Mouse (Mus musculus) MEL (cell line): ENCODE data around the gene Pou5f1. TPM values are rescaled to one million over a fixed set of nuclear protein-coding genes. Genes with fewer than 3 reads are reported as not detected.

ENCODE experiments used
- DNase-seq: peaks from one replicate; pipeline ENCODE4 v3.0.0; 2011; ENCODE audit warnings: low read depth, low spot score
- H3K27ac ChIP-seq: 2 replicates; pipeline ENCODE4 v1.5.1; 2012; ENCODE audit warnings: low read depth, mild to moderate bottlenecking, control low read depth, low read length, moderate library complexity; ENCODE audit not compliant: control insufficient read depth
- H3K27me3 ChIP-seq, 2 experiments: fragments of 150-350 bp in 1 of 2; sonication (generic) in 1 of 2; 2 replicates each; pipeline ENCODE4 v1.6.1; 2012; ENCODE audit warnings: low read length in 2 of 2, mild to moderate bottlenecking in 2 of 2, improper control_type of control experiment in 1 of 2, moderate library complexity in 1 of 2; ENCODE audit not compliant: insufficient read depth in 2 of 2, control insufficient read depth in 1 of 2
- H3K36me3 ChIP-seq, 2 experiments: 2 replicates each; pipeline ENCODE4 v1.6.1; 2012 to 2014; ENCODE audit warnings: low read length in 2 of 2, improper control_type of control experiment in 1 of 2, inconsistent platforms in 1 of 2, mild to moderate bottlenecking in 1 of 2; ENCODE audit not compliant: insufficient read depth in 2 of 2, control insufficient read depth in 1 of 2
- H3K4me1 ChIP-seq, 2 experiments: fragments of 150-350 bp in 1 of 2; sonication (generic) in 1 of 2; 2 replicates each; pipeline ENCODE4 v1.6.1; 2012; ENCODE audit warnings: low read length in 2 of 2, improper control_type of control experiment in 1 of 2, mild to moderate bottlenecking in 1 of 2; ENCODE audit not compliant: insufficient read depth in 2 of 2, control insufficient read depth in 1 of 2
- H3K4me3 ChIP-seq, 2 experiments: fragments of 150-350 bp in 1 of 2; sonication (generic) in 1 of 2; 2 replicates each; pipeline ENCODE4 v1.5.1; 2012; ENCODE audit warnings: low read depth in 2 of 2, low read length in 2 of 2, mild to moderate bottlenecking in 2 of 2, moderate library complexity in 2 of 2, control low read depth in 1 of 2, improper control_type of control experiment in 1 of 2; ENCODE audit not compliant: control insufficient read depth in 1 of 2, insufficient read depth in 1 of 2
- H3K79me2 ChIP-seq: 2 replicates; pipeline ENCODE4 v1.6.1; 2012; ENCODE audit warnings: mild to moderate bottlenecking, low read length, moderate library complexity; ENCODE audit not compliant: control insufficient read depth, poor library complexity, insufficient read depth
- H3K9ac ChIP-seq: 2 replicates; pipeline ENCODE4 v1.6.1; 2012; ENCODE audit warnings: low read depth, mild to moderate bottlenecking, control low read depth, low read length, moderate library complexity; ENCODE audit not compliant: control insufficient read depth, poor library complexity, severe bottlenecking
- H3K9me3 ChIP-seq: fragments of 150-350 bp; sonication (generic); replicated peaks from 2 replicates; pipeline ENCODE4 v1.6.1; 2012; ENCODE audit warnings: mild to moderate bottlenecking, low read length, improper control_type of control experiment, moderate library complexity; ENCODE audit not compliant: insufficient read depth
- CTCF ChIP-seq, 3 experiments: IDR thresholded peaks in 2 of 3; conservative IDR thresholded peaks in 1 of 3; 2 replicates each; pipeline ENCODE4 v1.5.1; 2011 to 2012; ENCODE audit warnings: low read length in 3 of 3, low read depth in 2 of 3, mild to moderate bottlenecking in 2 of 3, improper control_type of control experiment in 1 of 3, inconsistent platforms in 1 of 3, mixed read lengths in 1 of 3, moderate library complexity in 1 of 3; ENCODE audit not compliant: control insufficient read depth in 1 of 3, insufficient read depth in 1 of 3, poor library complexity in 1 of 3, severe bottlenecking in 1 of 3
- ELF1 ChIP-seq: IDR thresholded peaks from 2 replicates; pipeline ENCODE4 v1.6.1; 2014; ENCODE audit warnings: low read depth, mild to moderate bottlenecking, inconsistent platforms, low read length, improper control_type of control experiment, moderate library complexity
- HCFC1 ChIP-seq: IDR thresholded peaks from 2 replicates; pipeline ENCODE4 v1.6.1; 2012; ENCODE audit warnings: low read depth, mild to moderate bottlenecking, inconsistent platforms, low read length, improper control_type of control experiment, moderate library complexity
- KAT2A ChIP-seq: conservative IDR thresholded peaks from 2 replicates; pipeline ENCODE4 v1.6.1; 2012; ENCODE audit warnings: low read depth, low read length, improper control_type of control experiment, inconsistent platforms
- MAFK ChIP-seq: IDR thresholded peaks from 2 replicates; pipeline ENCODE4 v1.6.1; 2011; ENCODE audit warnings: low read depth, mild to moderate bottlenecking, low read length, improper control_type of control experiment, borderline replicate concordance
- MAX ChIP-seq: IDR thresholded peaks from 2 replicates; pipeline ENCODE4 v1.6.1; 2011; ENCODE audit warnings: low read length, improper control_type of control experiment
- MAZ ChIP-seq: IDR thresholded peaks from 2 replicates; pipeline ENCODE4 v1.6.1; 2012; ENCODE audit warnings: low read depth, mild to moderate bottlenecking, inconsistent platforms, low read length, improper control_type of control experiment
- MEF2A ChIP-seq: IDR thresholded peaks from 2 replicates; pipeline ENCODE4 v1.6.1; 2014; ENCODE audit warnings: low read depth, mild to moderate bottlenecking, inconsistent platforms, low read length, improper control_type of control experiment; ENCODE audit not compliant: poor library complexity, insufficient replicate concordance, severe bottlenecking; ENCODE audit errors: extremely low read depth
- MYC ChIP-seq: IDR thresholded peaks from 2 replicates; pipeline ENCODE4 v1.6.1; 2011; ENCODE audit warnings: low read depth, mild to moderate bottlenecking, low read length, improper control_type of control experiment, moderate library complexity
- RCOR1 ChIP-seq: IDR thresholded peaks from 2 replicates; pipeline ENCODE4 v1.6.1; 2012; ENCODE audit warnings: low read depth, mild to moderate bottlenecking, inconsistent platforms, low read length, improper control_type of control experiment
- SIN3A ChIP-seq: IDR thresholded peaks from 2 replicates; pipeline ENCODE4 v1.6.1; 2012; ENCODE audit warnings: low read length, improper control_type of control experiment, inconsistent platforms
- SMC3 ChIP-seq: IDR thresholded peaks from 2 replicates; pipeline ENCODE4 v1.6.1; 2011; ENCODE audit warnings: low read depth, low read length, improper control_type of control experiment
- UBTF ChIP-seq: IDR thresholded peaks from 2 replicates; pipeline ENCODE4 v1.6.1; 2012; ENCODE audit warnings: low read depth, mild to moderate bottlenecking, inconsistent platforms, low read length, improper control_type of control experiment, moderate library complexity, borderline replicate concordance; ENCODE audit not compliant: insufficient read depth
- USF2 ChIP-seq, 2 experiments: IDR thresholded peaks; 2 replicates each; pipeline ENCODE4 v1.6.1; 2011 to 2012; ENCODE audit warnings: improper control_type of control experiment in 2 of 2, low read length in 2 of 2, borderline replicate concordance in 1 of 2, inconsistent platforms in 1 of 2, low read depth in 1 of 2, mild to moderate bottlenecking in 1 of 2; ENCODE audit not compliant: insufficient read depth in 1 of 2
- polyA plus RNA-seq, 2 experiments: library from polyadenylated mRNA; stranded (reverse) in 1 of 2; unstranded in 1 of 2; fragments of >175 nt in 1 of 2; fragments of >200 nt in 1 of 2; gene quantifications; 2 replicates each; pipeline versions ENCODE4 v1.2.1 to v1.2.4; 2012; ENCODE audit warnings: low replicate concordance in 2 of 2, low read depth in 1 of 2; ENCODE audit not compliant: insufficient read length in 2 of 2, insufficient read depth in 1 of 2, missing spikeins in 1 of 2
- total RNA-seq: library from RNA; depleted of rRNA; stranded (reverse); fragments of 300-350 nt; gene quantifications from 2 replicates; pipeline ENCODE4 v1.2.3, GENCODE M21; 2012

The Pou5f1 gene
- total and polyA plus RNA-seq, 3 experiments, result not detected

GRCm38 (mm10) chr17:35544680-35545079 is 38.9 kb downstream of the Pou5f1 start:
- DNase-seq, result peak; percentile 79
- H3K9me3 ChIP-seq, result no peaks in the 10 kb centered on the region

GRCm38 (mm10) chr17:35547465-35547864 is 41.6 kb downstream of the Pou5f1 start:
- Histone ChIP-seq H3K9ac (no peak overlapping the region), H3K79me2 (no peaks in the 10 kb centered on the region), H3K9me3 (no peaks in the 10 kb centered on the region), H3K27ac (no peak overlapping the region), H3K4me3 (no peak overlapping the region), H3K36me3 (peaks cover 0 to 7% of the 10 kb centered on the region in 2 experiments; a peak in 2 of 4 replicates), H3K27me3 (no peaks in the 10 kb centered on the region), H3K4me1 (peaks cover 0 to 5% of the 10 kb centered on the region in 2 experiments; a peak in 2 of 4 replicates)
- DNase-seq, result no peak
- no peak for TF ChIP-seq MAFK
- no peak for TF ChIP-seq MEF2A
- peak in 2 of 3 experiments; percentile 6 to 7; a peak in 2 of 6 replicates for TF ChIP-seq CTCF (IDR thresholded peaks at IDR 0.05 in 2 of 3, conservative IDR thresholded peaks at IDR 0.05 in 1 of 3; ENCODE audit: control insufficient read depth in 1 of 3, insufficient read depth in 1 of 3, low read depth in 2 of 3, low read length in 3 of 3, poor library complexity in 1 of 3, severe bottlenecking in 1 of 3)

More at GRCm38 (mm10) chr17:35544680-35545079, 38.9 kb downstream of the Pou5f1 start:
- H3K9ac ChIP-seq, result no peak overlapping the region
- no peak overlapping the region for H3K4me3 ChIP-seq
- no peaks in the 10 kb centered on the region for H3K79me2 ChIP-seq
- peaks cover 0 to 9% of the 10 kb centered on the region in 2 experiments; a peak in 2 of 4 replicates for H3K36me3 ChIP-seq
- TF ChIP-seq MAX (no peak), SMC3 (peak; percentile 51), HCFC1 (no peak; the same call in 1 of the 2 replicates), UBTF (no peak), CTCF (IDR thresholded peaks at IDR 0.05 in 2 of 3, conservative IDR thresholded peaks at IDR 0.05 in 1 of 3; ENCODE audit: control insufficient read depth in 1 of 3, insufficient read depth in 1 of 3, low read depth in 2 of 3, low read length in 3 of 3, poor library complexity in 1 of 3, severe bottlenecking in 1 of 3) (peak; percentile 81 to 95 (median 86)), MYC (0 out of 2 replicates have a peak, but pooled peaks have one; percentile 42), MAZ (peak; percentile 55; the same call in 1 of the 2 replicates), ELF1 (0 out of 2 replicates have a peak, but pooled peaks have one; percentile 25), SIN3A (peak; percentile 25; the same call in 1 of the 2 replicates)
- H3K27me3 ChIP-seq, result peaks cover 0 to under 1% of the 10 kb centered on the region in 2 experiments; a peak in 1 of 4 replicates
- H3K4me1 ChIP-seq, result peaks cover 0 to 5% of the 10 kb centered on the region in 2 experiments; a peak in 2 of 4 replicates
- peak overlapping the region; percentile 94; the same call in 1 of the 2 replicates for H3K27ac ChIP-seq

GRCm38 (mm10) chr17:35548636-35549035 is 42.8 kb downstream of the Pou5f1 start:
- Histone ChIP-seq H3K79me2 (no peaks in the 10 kb centered on the region), H3K36me3 (peaks cover 0 to 6% of the 10 kb centered on the region in 2 experiments; a peak in 1 of 4 replicates)
- no peak for TF ChIP-seq KAT2A
- no peak for TF ChIP-seq ELF1
- TF ChIP-seq RCOR1, result no peak
- no peak for TF ChIP-seq USF2 (IDR thresholded peaks at IDR 0.05; ENCODE audit: borderline replicate concordance in 1 of 2, insufficient read depth in 1 of 2, low read depth in 1 of 2, low read length in 2 of 2)

More at GRCm38 (mm10) chr17:35548636-35549035, 42.8 kb downstream of the Pou5f1 start:
- no peak for DNase-seq
- Histone ChIP-seq H3K9ac (no peak overlapping the region), H3K9me3 (no peaks in the 10 kb centered on the region), H3K27me3 (no peaks in the 10 kb centered on the region), H3K4me3 (no peak overlapping the region), H3K27ac (no peak overlapping the region), H3K4me1 (peaks cover 0 to 5% of the 10 kb centered on the region in 2 experiments; a peak in 1 of 4 replicates)
